Mouse (Mus musculus): Measurements from ENCODE around the gene Gm8994. TPM values are rescaled to one million over a fixed set of nuclear protein-coding genes. Genes with fewer than 3 reads are reported as not detected.

Gm8994 gene
- total RNA-seq, 2 experiments from 2014 or later: not detected

- DNase-seq (ENCODE audit: low spot score in 2 of 2): no peak
Measured at GRCm38 (mm10) chr6:136358471-136358870, 31.1 kb downstream of the Gm8994 start.

- no peak for DNase-seq (ENCODE audit: low spot score in 2 of 2)
Measured at GRCm38 (mm10) chr6:136363313-136363712, 36.0 kb downstream of the Gm8994 start.

- no peak for DNase-seq (ENCODE audit: low spot score in 2 of 2)
Measured at GRCm38 (mm10) chr6:136364008-136364407, 36.7 kb downstream of the Gm8994 start.

GRCm38 (mm10) chr6:136364430-136365098 lies 37.2 kb downstream of the Gm8994 start:
- peak; percentile 32 to 58 for DNase-seq (ENCODE audit: low spot score in 2 of 2)

DNA sequence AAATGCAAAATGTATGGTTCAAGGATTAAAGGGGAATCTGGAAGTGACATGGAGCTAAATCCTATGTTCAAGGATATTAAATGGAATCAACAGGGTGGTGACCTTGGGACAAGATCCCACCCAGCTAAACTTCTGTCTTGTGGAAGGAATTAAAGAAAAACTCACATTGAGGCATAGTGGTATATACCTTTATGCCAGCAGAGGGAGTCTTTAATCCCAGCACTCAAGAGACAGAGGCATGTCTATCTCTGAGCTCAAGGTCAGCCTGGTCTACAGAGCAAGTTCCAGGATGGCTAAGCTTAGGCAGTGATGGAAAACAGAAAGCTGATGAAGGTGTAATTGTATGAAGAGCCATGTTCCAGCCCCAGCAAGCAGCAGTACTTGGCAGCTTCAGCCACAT lies 48.8 kb downstream of the Gm8994 start:
- DNase-seq (ENCODE audit: low spot score in 2 of 2): no peak

Other genes starting within 250 kb of the Gm8994 start
- 100 to 1,000 TPM; 228 TPM for gene Grin2b, start 154.0 kb upstream of the Gm8994 start, total RNA-seq (2021)
- not detected for gene E330021D16Rik, start 88.0 kb downstream of the Gm8994 start, total RNA-seq (2021)
- gene Atf7ip, start 178.6 kb downstream of the Gm8994 start, total RNA-seq (2021): 100 to 1,000 TPM in 1 of 2 experiments, 10 to 100 TPM in 1; 94.9 to 124 TPM